Mouse (Mus musculus): Measurements from ENCODE around the gene Dnaaf1. TPM values are rescaled to one million over a fixed set of nuclear protein-coding genes. Genes with fewer than 3 reads are reported as not detected.
A peak's percentile ranks its signal among the peaks of the same experiment; 100 is the strongest.

The Dnaaf1 gene
- polyA plus RNA-seq, 1 experiment from 2014 or later = 0.16 TPM

- ATAC-seq (replicated peaks; ENCODE audit: insufficient number of reproducible peaks, insufficient read depth, low FRiP score, low read depth) = no peak
Measured at GRCm38 (mm10) chr8:119572411-119572810, 2.6 kb upstream of the Dnaaf1 start.

GRCm38 (mm10) chr8:119575366-119575726, 311 bp downstream of the Dnaaf1 start:
- 2% methylated on average over 16 of the region's 16 CpGs for WGBS
- H3K36me3 ChIP-seq = no peaks in the 10 kb centered on the region
- ATAC-seq (replicated peaks; ENCODE audit: insufficient number of reproducible peaks, insufficient read depth, low FRiP score, low read depth) = no peak; the same call in 1 of the 2 replicates

More at GRCm38 (mm10) chr8:119572411-119572810, 2.6 kb upstream of the Dnaaf1 start:
- Histone ChIP-seq H3K9me3 (replicated peaks) (no peaks in the 10 kb centered on the region), H3K4me3 (no peak overlapping the region), H3K4me1 (replicated peaks) (peaks cover 14% of the 10 kb centered on the region), H3K9ac (no peak overlapping the region), H3K27me3 (peaks cover 17% of the 10 kb centered on the region), H3K4me2 (no peak overlapping the region), H3K36me3 (peaks cover 7% of the 10 kb centered on the region), H3K27ac (no peak overlapping the region)
- 73% methylated on average over 4 of the region's 4 CpGs for WGBS

GRCm38 (mm10) chr8:119579096-119579495, 4.1 kb downstream of the Dnaaf1 start:
- H3K9ac ChIP-seq = no peak overlapping the region
- H3K27ac ChIP-seq = no peak overlapping the region
- peaks cover 24% of the 10 kb centered on the region for H3K27me3 ChIP-seq
- H3K4me2 ChIP-seq = no peak overlapping the region
- H3K4me3 ChIP-seq = no peak overlapping the region
- no peaks in the 10 kb centered on the region for H3K9me3 ChIP-seq (replicated peaks)
- peaks cover 13% of the 10 kb centered on the region for H3K4me1 ChIP-seq (replicated peaks)
- no peak for ATAC-seq (replicated peaks; ENCODE audit: insufficient number of reproducible peaks, insufficient read depth, low FRiP score, low read depth)
- 53% methylated on average over 13 of the region's 13 CpGs for WGBS
- H3K36me3 ChIP-seq = no peaks in the 10 kb centered on the region

More at GRCm38 (mm10) chr8:119575366-119575726, 311 bp downstream of the Dnaaf1 start:
- H3K9me3 ChIP-seq (replicated peaks) = no peaks in the 10 kb centered on the region
- H3K27me3 ChIP-seq = peaks cover 24% of the 10 kb centered on the region
- peak overlapping the region; percentile 85 for H3K4me2 ChIP-seq
- no peak overlapping the region for H3K27ac ChIP-seq
- H3K4me3 ChIP-seq = peak overlapping the region; percentile 74
- peaks cover 17% of the 10 kb centered on the region for H3K4me1 ChIP-seq (replicated peaks)
- H3K9ac ChIP-seq = peak overlapping the region; percentile 73

GRCm38 (mm10) chr8:119580441-119581161, 5.6 kb downstream of the Dnaaf1 start:
- H3K27me3 ChIP-seq = peaks cover 22% of the 10 kb centered on the region
- WGBS = 54% methylated on average over 5 of the region's 5 CpGs

GRCm38 (mm10) chr8:119585901-119586300, 10.9 kb downstream of the Dnaaf1 start:
- Histone ChIP-seq H3K27ac (no peak overlapping the region), H3K4me2 (peak overlapping the region; percentile 64), H3K4me1 (replicated peaks) (peaks cover 20% of the 10 kb centered on the region), H3K9me3 (replicated peaks) (no peaks in the 10 kb centered on the region), H3K27me3 (no peaks in the 10 kb centered on the region), H3K9ac (peak overlapping the region; percentile 15; the same call in 1 of the 2 replicates), H3K4me3 (peak overlapping the region; percentile 40), H3K36me3 (no peaks in the 10 kb centered on the region)
- WGBS = 11% methylated on average over 24 of the region's 24 CpGs
- peak; percentile 53; the same call in 1 of the 2 replicates for ATAC-seq (replicated peaks; ENCODE audit: insufficient number of reproducible peaks, insufficient read depth, low FRiP score, low read depth)

More at GRCm38 (mm10) chr8:119580441-119581161, 5.6 kb downstream of the Dnaaf1 start:
- Histone ChIP-seq H3K4me3 (no peak overlapping the region), H3K9me3 (replicated peaks) (no peaks in the 10 kb centered on the region), H3K4me2 (no peak overlapping the region), H3K27ac (no peak overlapping the region), H3K4me1 (replicated peaks) (peaks cover 6% of the 10 kb centered on the region; the same call in 1 of the 2 replicates), H3K9ac (no peak overlapping the region), H3K36me3 (no peaks in the 10 kb centered on the region)
- ATAC-seq (replicated peaks; ENCODE audit: insufficient number of reproducible peaks, insufficient read depth, low FRiP score, low read depth) = peak; percentile 70; the same call in 1 of the 2 replicates

GRCm38 (mm10) chr8:119588321-119588720, 13.3 kb downstream of the Dnaaf1 start:
- peak overlapping the region; percentile 14 for H3K4me2 ChIP-seq
- no peaks in the 10 kb centered on the region; the same call in 1 of the 2 replicates for H3K27me3 ChIP-seq
- peak overlapping the region; percentile 58 for H3K27ac ChIP-seq
- H3K36me3 ChIP-seq = no peaks in the 10 kb centered on the region
- no peak overlapping the region for H3K9ac ChIP-seq
- H3K4me1 ChIP-seq (replicated peaks) = peaks cover 20% of the 10 kb centered on the region
- no peak overlapping the region for H3K4me3 ChIP-seq
- WGBS = 53% methylated on average over 4 of the region's 4 CpGs
- no peaks in the 10 kb centered on the region for H3K9me3 ChIP-seq (replicated peaks)
- ATAC-seq (replicated peaks; ENCODE audit: insufficient number of reproducible peaks, insufficient read depth, low FRiP score, low read depth) = no peak

GRCm38 (mm10) chr8:119588844-119589243, 13.8 kb downstream of the Dnaaf1 start:
- H3K36me3 ChIP-seq = no peaks in the 10 kb centered on the region
- no peak overlapping the region for H3K9ac ChIP-seq
- H3K27me3 ChIP-seq = no peaks in the 10 kb centered on the region; the same call in 1 of the 2 replicates
- H3K4me2 ChIP-seq = peak overlapping the region; percentile 14
- peak; percentile 38; the same call in 1 of the 2 replicates for ATAC-seq (replicated peaks; ENCODE audit: insufficient number of reproducible peaks, insufficient read depth, low FRiP score, low read depth)
- H3K9me3 ChIP-seq (replicated peaks) = no peaks in the 10 kb centered on the region
- peak overlapping the region; percentile 58 for H3K27ac ChIP-seq
- H3K4me3 ChIP-seq = no peak overlapping the region
- 14% methylated on average over 10 of the region's 10 CpGs for WGBS
- peaks cover 20% of the 10 kb centered on the region for H3K4me1 ChIP-seq (replicated peaks)

GRCm38 (mm10) chr8:119590348-119590747, 15.3 kb downstream of the Dnaaf1 start:
- Histone ChIP-seq H3K27me3 (no peaks in the 10 kb centered on the region; the same call in 1 of the 2 replicates), H3K4me1 (replicated peaks) (peaks cover 28% of the 10 kb centered on the region), H3K4me2 (no peak overlapping the region), H3K9me3 (replicated peaks) (no peaks in the 10 kb centered on the region), H3K27ac (no peak overlapping the region), H3K4me3 (no peak overlapping the region), H3K9ac (no peak overlapping the region), H3K36me3 (no peaks in the 10 kb centered on the region)
- ATAC-seq (replicated peaks; ENCODE audit: insufficient number of reproducible peaks, insufficient read depth, low FRiP score, low read depth) = no peak
- WGBS = 60% methylated on average over 14 of the region's 14 CpGs

GRCm38 (mm10) chr8:119591456-119591855, 16.4 kb downstream of the Dnaaf1 start:
- H3K9me3 ChIP-seq (replicated peaks) = no peaks in the 10 kb centered on the region
- no peak overlapping the region for H3K4me3 ChIP-seq
- no peak overlapping the region for H3K4me2 ChIP-seq
- H3K36me3 ChIP-seq = no peaks in the 10 kb centered on the region
- H3K4me1 ChIP-seq (replicated peaks) = peaks cover 29% of the 10 kb centered on the region
- H3K27me3 ChIP-seq = no peaks in the 10 kb centered on the region; the same call in 1 of the 2 replicates
- H3K9ac ChIP-seq = no peak overlapping the region
- ATAC-seq (replicated peaks; ENCODE audit: insufficient number of reproducible peaks, insufficient read depth, low FRiP score, low read depth) = no peak
- 82% methylated on average over 7 of the region's 7 CpGs for WGBS
- no peak overlapping the region for H3K27ac ChIP-seq

- Histone ChIP-seq H3K27ac (no peak overlapping the region), H3K27me3 (no peaks in the 10 kb centered on the region), H3K9me3 (replicated peaks) (no peaks in the 10 kb centered on the region), H3K36me3 (peaks cover 35% of the 10 kb centered on the region), H3K4me1 (replicated peaks) (peaks cover 15% of the 10 kb centered on the region), H3K9ac (no peak overlapping the region), H3K4me2 (peak overlapping the region; percentile 83), H3K4me3 (peak overlapping the region; percentile 86; the same call in 1 of the 2 replicates)
- ATAC-seq (replicated peaks; ENCODE audit: insufficient number of reproducible peaks, insufficient read depth, low FRiP score, low read depth) = no peak
- 91% methylated on average over 4 of the region's 4 CpGs for WGBS
Measured at GRCm38 (mm10) chr8:119603771-119604170, 28.7 kb downstream of the Dnaaf1 start.

GRCm38 (mm10) chr8:119604398-119604803, 29.4 kb downstream of the Dnaaf1 start:
- Histone ChIP-seq H3K4me2 (peak overlapping the region; percentile 83), H3K4me3 (peak overlapping the region; percentile 86), H3K27me3 (no peaks in the 10 kb centered on the region), H3K9ac (peak overlapping the region; percentile 78), H3K27ac (peak overlapping the region; percentile 58), H3K36me3 (peaks cover 28% of the 10 kb centered on the region), H3K4me1 (replicated peaks) (peaks cover 15% of the 10 kb centered on the region), H3K9me3 (replicated peaks) (peaks cover 5% of the 10 kb centered on the region; the same call in 1 of the 2 replicates)
- no peak for ATAC-seq (replicated peaks; ENCODE audit: insufficient number of reproducible peaks, insufficient read depth, low FRiP score, low read depth)
- 14% methylated on average over 12 of the region's 12 CpGs for WGBS
